Mouse (Mus musculus) hindbrain, embryonic 12.5 days (tissue): Measurements from ENCODE around the gene Glipr1l2. TPM values are rescaled to one million over a fixed set of nuclear protein-coding genes. Genes with fewer than 3 reads are reported as not detected.
"Not testable (repeated sequence)": the region's sequence is repeated elsewhere in the genome, so short reads cannot be mapped to it uniquely, and the experiment has no call there.

Experiments
- ATAC-seq: fragments of 200-750 bp; cut with Nextera tagmentation; 2 replicates; pipeline ENCODE4 v1.8.0; 2017; ENCODE audit warnings: moderate TSS enrichment; ENCODE audit not compliant: low FRiP score
- H3K27ac ChIP-seq: fragments of 300-500 bp; sonication (generic); 2 replicates; pipeline ENCODE4 v1.5.1; 2016; ENCODE audit warnings: mild to moderate bottlenecking
- H3K27me3 ChIP-seq: fragments of 300-500 bp; sonication (generic); 2 replicates; pipeline ENCODE4 v1.6.1; 2016; ENCODE audit warnings: mild to moderate bottlenecking
- H3K36me3 ChIP-seq: fragments of 300-500 bp; sonication (generic); 2 replicates; pipeline ENCODE4 v1.6.1; 2016; ENCODE audit warnings: mild to moderate bottlenecking
- H3K4me1 ChIP-seq: fragments of 300-500 bp; sonication (generic); 2 replicates; pipeline ENCODE4 v1.6.1; 2016
- H3K4me2 ChIP-seq: fragments of 300-500 bp; sonication (generic); replicated peaks from 2 replicates; pipeline ENCODE4 v1.6.1; 2016; ENCODE audit warnings: mild to moderate bottlenecking
- H3K4me3 ChIP-seq: fragments of 300-500 bp; sonication (generic); 2 replicates; pipeline ENCODE4 v1.5.1; 2016; ENCODE audit warnings: mild to moderate bottlenecking
- H3K9ac ChIP-seq: fragments of 300-500 bp; sonication (generic); 2 replicates; pipeline ENCODE4 v1.6.1; 2016; ENCODE audit warnings: mild to moderate bottlenecking, moderate library complexity
- H3K9me3 ChIP-seq: fragments of 300-500 bp; sonication (generic); replicated peaks from 2 replicates; pipeline ENCODE4 v1.6.1; 2016; ENCODE audit warnings: mild to moderate bottlenecking
- WGBS: fragments of 180-500 bp; shearing (Covaris S2); methylation state at CpG from one replicate; pipeline ENCODE4 v1.1.7; 2016; 5-methylcytosine and 5-hydroxymethylcytosine counted together
- polyA plus RNA-seq: library from polyadenylated mRNA; unstranded; fragments of >200 nt; fragmentation: Nextera tagmentation; extraction: Ambion mirVana; gene quantifications from 2 replicates; pipeline ENCODE4 v1.2.1, GENCODE M21; 2016

Gene Glipr1l2
- not detected in 2 replicates for polyA plus RNA-seq

DNA sequence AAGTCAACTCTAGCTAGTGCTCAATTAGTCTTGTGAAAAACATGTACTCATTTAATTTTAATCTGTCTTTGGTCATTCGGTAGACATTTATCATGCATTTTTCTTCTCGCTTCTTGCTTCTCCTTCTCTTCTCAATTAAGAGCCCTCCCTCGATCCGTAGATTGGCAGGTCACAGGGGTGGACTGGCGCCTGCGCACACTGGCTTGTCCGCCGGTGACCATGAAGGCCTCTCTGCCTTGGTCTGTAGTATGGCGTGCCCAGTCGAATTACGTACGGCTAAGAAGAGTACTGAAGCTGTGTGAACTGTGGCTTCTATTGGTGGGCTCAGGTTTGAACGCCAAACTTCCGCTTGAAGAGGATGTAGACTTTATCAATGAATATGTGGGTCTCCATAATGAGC is at the start of gene Glipr1l2:
Glipr1l2 (plus strand) TSS at position 198 of the 400 bp plus-strand sequence.
- Histone ChIP-seq H3K4me3 (no peak within 1 kb of the TSS), H3K9me3 (no peaks in the 10 kb centered on the region), H3K4me1 (no peaks in the 10 kb centered on the region), H3K9ac (no peak within 1 kb of the TSS), H3K27ac (no peak within 1 kb of the TSS), H3K27me3 (no peaks in the 10 kb centered on the region), H3K4me2 (no peak within 1 kb of the TSS), H3K36me3 (no peaks in the 10 kb centered on the region)
- no peak for ATAC-seq
- WGBS: 94% methylated on average over 14 of the region's 14 CpGs

DNA sequence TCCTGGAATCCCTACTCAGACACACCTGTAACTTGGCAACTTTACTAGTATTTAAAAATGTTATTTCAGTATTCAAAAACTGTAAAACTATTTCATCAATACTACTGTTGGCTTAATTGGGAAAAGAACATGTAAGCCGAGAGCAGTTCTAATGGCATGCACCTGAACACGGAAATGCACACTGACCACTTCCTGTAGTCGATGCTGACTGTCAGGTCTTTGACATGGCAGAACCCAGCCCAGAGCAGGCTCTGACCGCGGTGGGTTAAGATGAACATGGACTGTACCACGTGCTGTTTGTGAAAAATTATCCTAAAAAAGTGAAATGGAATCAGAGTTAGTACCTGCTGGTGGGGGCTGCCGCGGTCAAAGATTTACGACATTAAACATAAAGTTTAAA is 39.6 kb upstream of the Glipr1l2 start:
- WGBS: 87% methylated on average over 9 of the region's 9 CpGs
- not testable (repeated sequence) for ATAC-seq, H3K27ac ChIP-seq

DNA sequence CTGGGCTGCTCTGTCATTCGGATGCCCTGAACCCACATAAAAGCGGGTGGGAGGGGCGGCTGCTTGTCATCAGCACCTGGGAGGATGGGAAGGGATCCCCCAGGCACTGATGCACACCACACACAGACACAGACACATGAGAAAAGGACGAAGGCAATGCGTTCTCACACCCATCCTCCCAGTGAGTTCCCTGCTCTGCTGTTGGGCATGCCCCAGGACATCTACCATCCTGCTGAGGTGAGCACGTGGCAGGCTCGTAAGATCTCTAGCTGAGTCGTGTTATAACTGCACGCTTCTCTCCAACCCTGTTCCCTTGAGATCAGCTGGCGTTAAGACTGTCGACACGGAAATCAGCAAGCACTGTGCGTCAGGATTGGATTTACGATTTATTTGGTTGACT is 38.9 kb upstream of the Glipr1l2 start:
- H3K4me2 ChIP-seq, H3K9ac ChIP-seq, ATAC-seq, H3K27ac ChIP-seq, H3K27me3 ChIP-seq, H3K9me3 ChIP-seq, H3K4me3 ChIP-seq, H3K36me3 ChIP-seq, H3K4me1 ChIP-seq: not testable (repeated sequence)
- 49% methylated on average over 14 of the region's 14 CpGs for WGBS

More for the DNA sequence above, 39.6 kb upstream of the Glipr1l2 start:
- H3K9me3 ChIP-seq, H3K4me2 ChIP-seq, H3K9ac ChIP-seq, H3K36me3 ChIP-seq, H3K27me3 ChIP-seq, H3K4me1 ChIP-seq, H3K4me3 ChIP-seq: not testable (repeated sequence)

DNA sequence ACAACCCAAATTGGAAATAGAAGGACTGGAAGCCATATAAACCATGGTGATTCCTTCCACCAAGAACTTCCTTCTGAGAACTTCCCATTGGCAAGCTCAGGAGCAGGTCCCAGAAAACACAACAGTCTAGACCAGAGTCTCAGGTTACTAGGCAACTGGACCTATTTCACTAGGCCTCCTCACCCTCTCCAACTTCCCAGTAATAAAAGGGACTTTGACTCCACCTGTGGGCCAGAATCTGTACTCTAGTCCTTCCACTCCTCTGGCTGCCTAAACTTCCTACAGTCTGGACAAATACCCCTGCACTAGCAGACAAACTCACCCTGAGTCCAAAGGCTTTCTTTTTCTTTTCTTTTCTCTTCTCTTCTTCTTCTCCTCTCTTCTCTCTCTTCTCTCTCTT is 31.9 kb upstream of the Glipr1l2 start:
- Histone ChIP-seq H3K4me3 (no peak overlapping the region), H3K9me3 (no peaks in the 10 kb centered on the region), H3K27ac (no peak overlapping the region), H3K27me3 (no peaks in the 10 kb centered on the region), H3K36me3 (no peaks in the 10 kb centered on the region), H3K4me1 (no peaks in the 10 kb centered on the region), H3K4me2 (no peak overlapping the region), H3K9ac (no peak overlapping the region)
- no peak for ATAC-seq

DNA sequence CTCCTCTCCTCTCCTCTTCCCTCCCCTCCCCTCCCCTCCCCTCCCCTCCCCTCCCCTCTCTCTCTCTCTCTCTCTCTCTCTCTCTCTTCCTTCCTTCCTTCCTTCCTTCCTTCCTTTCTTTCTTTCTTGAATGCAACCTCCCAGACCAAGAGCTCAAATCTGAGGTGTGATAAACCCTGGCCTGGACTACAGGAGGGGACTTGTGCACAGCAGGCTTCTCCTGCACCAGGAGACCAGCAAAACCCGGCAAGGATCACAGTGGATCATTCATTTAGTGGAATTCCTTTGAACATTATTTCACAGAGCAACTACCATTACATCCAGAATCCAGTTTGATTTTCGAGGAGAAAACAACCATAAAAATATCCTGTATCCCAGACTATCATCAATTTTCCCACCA is 31.2 kb upstream of the Glipr1l2 start:
- H3K9me3 ChIP-seq, H3K4me3 ChIP-seq, H3K4me2 ChIP-seq, H3K36me3 ChIP-seq, H3K27ac ChIP-seq, H3K4me1 ChIP-seq, H3K27me3 ChIP-seq, ATAC-seq, H3K9ac ChIP-seq: not testable (repeated sequence)
- WGBS: 78% methylated on average over 2 of the region's 2 CpGs

DNA sequence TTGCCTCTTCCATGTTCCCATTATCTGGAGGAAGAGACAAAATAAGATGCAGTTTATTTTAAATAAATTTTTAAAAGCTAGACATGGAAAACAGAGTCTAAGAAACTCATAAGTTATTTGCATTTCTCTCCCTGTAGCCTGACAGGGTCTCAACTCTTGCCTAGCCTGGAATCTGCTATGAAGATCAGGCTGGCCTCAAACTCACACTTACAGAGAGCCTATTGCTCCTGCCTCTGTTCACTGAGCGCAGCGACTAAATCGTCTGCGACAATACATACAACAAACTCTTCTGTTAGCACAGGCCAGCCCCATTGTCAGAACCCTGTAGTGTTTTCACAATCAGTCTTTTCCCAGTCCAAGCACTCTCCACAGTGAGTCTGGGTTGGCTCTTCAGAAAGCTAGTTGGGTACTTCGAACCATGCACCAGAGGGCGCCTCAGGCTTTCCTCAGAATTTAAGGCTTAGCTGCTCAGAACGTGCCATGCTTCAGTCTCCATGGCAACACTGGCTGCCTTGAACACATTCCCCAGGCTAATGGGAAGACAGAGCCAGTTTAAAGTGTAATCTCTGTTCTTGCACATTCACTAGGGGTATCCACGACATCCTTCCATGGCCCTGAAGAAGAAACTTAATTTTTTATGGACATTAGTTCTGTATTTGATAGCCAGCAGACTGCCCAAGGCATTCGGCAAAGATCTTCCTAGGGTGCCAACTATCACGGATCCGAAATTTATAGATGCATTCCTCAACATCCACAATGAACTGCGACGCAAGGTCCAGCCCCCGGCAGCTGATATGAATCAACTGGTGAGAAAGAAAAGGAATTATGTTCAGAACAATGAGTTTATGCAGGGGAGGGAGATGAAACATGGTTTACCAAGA is 23.2 kb upstream of the Glipr1l2 start, which contains the start of gene Glipr1l1:
Glipr1l1 (plus strand) TSS at position 488 of the 881 bp plus-strand sequence.
- peak; percentile 95 for ATAC-seq
- H3K9me3 ChIP-seq: no peaks in the 10 kb centered on the region
- no peaks in the 10 kb centered on the region for H3K4me1 ChIP-seq
- no peaks in the 10 kb centered on the region for H3K36me3 ChIP-seq
- no peak within 1 kb of the TSS for H3K4me2 ChIP-seq
- no peak within 1 kb of the TSS for H3K27ac ChIP-seq
- WGBS: 42% methylated on average over 14 of the region's 14 CpGs
- H3K27me3 ChIP-seq: no peaks in the 10 kb centered on the region
- H3K4me3 ChIP-seq: no peak within 1 kb of the TSS
- H3K9ac ChIP-seq: no peak within 1 kb of the TSS

DNA sequence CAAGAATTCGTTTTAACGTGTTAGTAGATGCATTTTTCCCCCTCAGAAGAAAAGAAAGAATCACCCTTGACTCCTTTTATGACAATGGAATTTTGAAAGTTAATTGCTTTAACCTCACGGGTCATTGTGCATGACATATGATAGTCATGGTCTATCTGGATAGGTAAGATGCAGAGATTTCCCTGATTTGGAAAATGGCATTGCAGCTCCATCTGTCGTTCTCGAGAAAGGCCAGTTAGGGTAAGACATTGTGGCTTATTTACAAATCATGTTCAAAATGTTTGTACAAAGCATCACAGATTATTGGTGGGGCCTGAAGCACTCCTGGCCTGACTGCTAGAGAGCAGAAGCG is 22.6 kb upstream of the Glipr1l2 start:
- H3K9ac ChIP-seq, H3K36me3 ChIP-seq, H3K27me3 ChIP-seq, H3K4me2 ChIP-seq, H3K4me1 ChIP-seq, H3K4me3 ChIP-seq, H3K27ac ChIP-seq, H3K9me3 ChIP-seq: not testable (repeated sequence)
- ATAC-seq: peak; percentile 52; the same call in 1 of the 2 replicates
- WGBS: 74% methylated on average over 6 of the region's 6 CpGs

DNA sequence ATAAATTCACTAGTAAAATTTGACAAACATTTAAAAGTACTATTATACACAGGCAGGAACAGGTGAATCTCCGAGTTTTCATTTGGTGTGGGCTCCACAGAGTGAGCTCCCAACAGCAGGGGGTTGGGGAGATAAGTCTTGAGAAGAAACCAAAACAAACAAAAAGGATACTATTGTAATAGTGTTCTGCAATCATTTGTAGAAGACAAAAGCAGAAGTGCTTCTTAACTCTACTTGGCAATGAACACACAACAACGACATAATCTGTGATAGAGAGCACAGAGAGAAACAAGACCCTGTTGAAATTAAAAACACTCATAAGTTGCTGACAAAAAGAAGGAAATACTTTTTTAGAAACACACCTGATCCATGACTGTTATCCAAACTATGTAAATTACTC is 3.1 kb upstream of the Glipr1l2 start:
- Histone ChIP-seq H3K9me3 (no peaks in the 10 kb centered on the region), H3K4me1 (no peaks in the 10 kb centered on the region), H3K27ac (no peak overlapping the region), H3K4me2 (no peak overlapping the region), H3K27me3 (no peaks in the 10 kb centered on the region), H3K36me3 (no peaks in the 10 kb centered on the region), H3K9ac (no peak overlapping the region), H3K4me3 (no peak overlapping the region)
- ATAC-seq: no peak
- WGBS: 49% methylated on average over 2 of the region's 2 CpGs

DNA sequence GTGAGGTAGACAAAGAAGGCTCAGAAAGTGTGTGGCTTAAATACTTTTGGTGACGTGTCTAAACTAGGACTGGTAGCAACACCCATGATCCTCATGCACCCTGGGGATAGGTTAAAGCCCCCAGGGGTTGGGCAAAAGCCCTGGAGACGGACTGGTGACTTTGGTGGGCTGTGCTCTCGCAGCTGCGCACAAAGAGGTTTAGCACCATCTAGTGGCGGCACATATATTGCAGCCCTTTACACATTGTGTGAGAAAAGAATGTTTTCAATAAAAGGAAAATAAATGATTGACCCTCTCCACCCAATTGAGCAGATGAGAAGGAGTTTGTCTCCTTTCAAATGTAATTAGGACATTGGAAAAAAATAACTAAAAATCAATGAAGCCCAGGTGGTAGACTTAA is 22.6 kb downstream of the Glipr1l2 start:
- WGBS: 8% methylated on average over 5 of the region's 5 CpGs
- H3K9ac ChIP-seq, H3K4me3 ChIP-seq, H3K27me3 ChIP-seq, ATAC-seq, H3K27ac ChIP-seq, H3K4me2 ChIP-seq, H3K36me3 ChIP-seq, H3K4me1 ChIP-seq: not testable (repeated sequence)
- H3K9me3 ChIP-seq: peaks cover 13% of the 10 kb centered on the region; the same call in 1 of the 2 replicates

DNA sequence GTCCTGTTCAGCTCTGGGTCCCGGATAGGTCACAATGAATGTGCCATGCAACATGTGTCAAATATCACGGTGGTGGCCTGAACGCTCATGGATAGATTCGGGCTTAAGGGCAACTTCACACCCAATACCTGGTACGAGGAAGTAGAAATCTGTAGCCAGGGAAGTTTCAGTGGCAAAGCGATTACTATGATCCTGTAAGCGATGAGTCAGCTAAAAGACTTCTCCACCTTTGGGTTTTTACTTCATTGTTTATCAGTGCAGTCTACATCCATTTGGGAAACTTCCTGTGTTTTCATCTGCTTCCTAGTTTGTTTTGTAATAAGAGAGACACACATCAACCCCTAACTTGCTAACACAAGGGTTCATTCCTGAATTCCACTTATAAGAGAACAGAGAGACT is 27.2 kb downstream of the Glipr1l2 start:
- Histone ChIP-seq H3K4me1 (no peaks in the 10 kb centered on the region), H3K9me3 (no peaks in the 10 kb centered on the region), H3K9ac (no peak overlapping the region), H3K4me2 (no peak overlapping the region), H3K36me3 (no peaks in the 10 kb centered on the region), H3K27ac (no peak overlapping the region), H3K4me3 (no peak overlapping the region), H3K27me3 (no peaks in the 10 kb centered on the region)
- no peak for ATAC-seq
- 94% methylated on average over 7 of the region's 7 CpGs for WGBS

DNA sequence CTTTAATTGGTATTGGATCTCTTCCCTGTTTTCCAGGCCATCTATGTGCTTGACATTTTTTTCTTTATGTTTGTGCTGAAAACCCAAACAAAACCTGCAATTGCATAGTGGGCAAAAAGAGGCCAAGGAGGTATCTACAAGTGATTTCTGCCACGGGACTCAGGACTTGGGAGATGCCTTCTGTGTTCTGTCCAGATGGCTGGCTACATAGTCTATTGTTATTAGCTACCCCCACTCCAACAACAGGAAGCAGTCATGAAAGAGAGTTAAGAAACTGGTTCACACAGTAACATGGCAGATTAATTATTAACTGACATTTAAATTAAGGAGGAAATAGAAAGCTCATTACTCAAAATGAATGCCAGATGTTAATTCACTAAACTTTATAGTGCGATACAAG is 41.9 kb downstream of the Glipr1l2 start:
- not testable (repeated sequence) for H3K9me3 ChIP-seq, H3K4me3 ChIP-seq, H3K27me3 ChIP-seq, H3K27ac ChIP-seq, H3K4me2 ChIP-seq, H3K9ac ChIP-seq, H3K36me3 ChIP-seq, H3K4me1 ChIP-seq, ATAC-seq
- WGBS: 52% methylated on average over 2 of the region's 2 CpGs

DNA sequence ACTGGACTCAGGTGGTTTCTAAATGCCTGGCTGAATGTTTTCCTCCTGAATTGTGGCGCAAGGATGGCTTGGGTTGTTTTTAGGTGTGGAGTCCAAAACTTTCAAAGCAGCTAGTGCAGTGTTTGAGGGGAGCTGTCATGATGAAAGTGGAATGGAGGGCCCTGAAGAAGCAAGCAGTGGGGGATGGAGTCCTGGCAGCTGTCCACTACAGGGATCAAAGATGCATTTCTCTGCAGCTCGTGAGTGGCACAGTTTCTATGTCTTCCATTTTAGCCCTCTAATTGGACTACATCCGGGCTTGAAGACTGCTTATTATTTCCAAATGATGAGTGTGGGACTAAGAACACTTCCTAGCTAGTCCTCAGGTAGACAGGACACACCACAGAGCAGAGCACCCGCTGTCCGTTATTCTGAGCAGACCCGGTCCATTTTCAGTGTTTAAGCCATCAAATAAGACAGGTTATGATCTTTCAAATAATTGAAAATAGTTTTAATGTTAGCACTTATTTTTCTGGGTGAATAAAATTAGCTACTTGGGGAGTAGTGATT is 44.6 kb downstream of the Glipr1l2 start:
- H3K27me3 ChIP-seq, H3K4me1 ChIP-seq, ATAC-seq, H3K27ac ChIP-seq, H3K36me3 ChIP-seq, H3K9ac ChIP-seq, H3K4me2 ChIP-seq, H3K4me3 ChIP-seq, H3K9me3 ChIP-seq: not testable (repeated sequence)
- 81% methylated on average over 6 of the region's 6 CpGs for WGBS

DNA sequence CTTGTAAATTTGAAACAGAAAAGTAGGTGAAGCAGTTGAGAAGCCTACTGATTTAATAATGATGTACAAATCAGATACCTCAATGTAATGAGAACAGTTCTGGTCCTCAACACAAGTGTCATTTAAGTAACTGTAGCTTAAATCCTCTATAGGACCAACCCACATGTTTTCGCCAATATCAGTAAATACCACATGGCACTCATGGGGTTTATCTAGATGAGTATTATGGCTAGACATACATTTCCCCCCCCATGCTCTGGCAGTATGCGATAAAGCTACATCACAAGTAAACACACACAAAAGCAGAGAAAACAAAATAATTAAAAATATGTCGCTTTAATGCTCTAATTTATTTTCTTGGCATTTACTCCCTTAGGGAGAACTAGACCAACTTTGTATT is 49.0 kb downstream of the Glipr1l2 start:
- no peak overlapping the region for H3K27ac ChIP-seq
- ATAC-seq: no peak
- no peaks in the 10 kb centered on the region for H3K27me3 ChIP-seq
- H3K4me1 ChIP-seq: no peaks in the 10 kb centered on the region
- no peak overlapping the region for H3K4me3 ChIP-seq
- no peak overlapping the region for H3K9ac ChIP-seq
- H3K36me3 ChIP-seq: no peaks in the 10 kb centered on the region
- H3K9me3 ChIP-seq: no peaks in the 10 kb centered on the region
- no peak overlapping the region for H3K4me2 ChIP-seq
- 94% methylated on average over 3 of the region's 3 CpGs for WGBS
